Mouse (Mus musculus): Measurements from ENCODE around the gene Aqp2. TPM values are rescaled to one million over a fixed set of nuclear protein-coding genes. Genes with fewer than 3 reads are reported as not detected.

The Aqp2 gene
- total RNA-seq (2014; fragmentation: Nextera tagmentation) (not detected in 2 replicates), total RNA-seq (2017) (not detected in 2 replicates)

- no peak for ATAC-seq (replicated peaks; ENCODE audit: poor library complexity, severe bottlenecking)
Observed at GRCm38 (mm10) chr15:99578802-99579485, at the start of gene Aqp2. Aqp2 (plus strand) TSS chr15:99579055.

- no peak for ATAC-seq (replicated peaks; ENCODE audit: poor library complexity, severe bottlenecking)
Observed at GRCm38 (mm10) chr15:99531146-99531545, 47.7 kb upstream of the Aqp2 start.

- ATAC-seq (replicated peaks; ENCODE audit: poor library complexity, severe bottlenecking): no peak
Observed at GRCm38 (mm10) chr15:99532023-99532422, 46.8 kb upstream of the Aqp2 start.

- no peak for ATAC-seq (replicated peaks; ENCODE audit: poor library complexity, severe bottlenecking)
Observed at GRCm38 (mm10) chr15:99536889-99537862, 41.7 kb upstream of the Aqp2 start.

- ATAC-seq (replicated peaks; ENCODE audit: poor library complexity, severe bottlenecking): no peak
Observed at GRCm38 (mm10) chr15:99539891-99540290, 39.0 kb upstream of the Aqp2 start.

- no peak for ATAC-seq (replicated peaks; ENCODE audit: poor library complexity, severe bottlenecking)
Observed at GRCm38 (mm10) chr15:99544047-99544446, 34.8 kb upstream of the Aqp2 start.

GRCm38 (mm10) chr15:99546596-99546995, 32.3 kb upstream of the Aqp2 start:
- no peak for ATAC-seq (replicated peaks; ENCODE audit: poor library complexity, severe bottlenecking)

GRCm38 (mm10) chr15:99547732-99548131, 31.1 kb upstream of the Aqp2 start:
- no peak for ATAC-seq (replicated peaks; ENCODE audit: poor library complexity, severe bottlenecking)

- no peak for ATAC-seq (replicated peaks; ENCODE audit: poor library complexity, severe bottlenecking)
Observed at GRCm38 (mm10) chr15:99549901-99550300, 29.0 kb upstream of the Aqp2 start.

- no peak for ATAC-seq (replicated peaks; ENCODE audit: poor library complexity, severe bottlenecking)
Observed at GRCm38 (mm10) chr15:99553767-99554166, 25.1 kb upstream of the Aqp2 start.

GRCm38 (mm10) chr15:99558947-99559346, 19.9 kb upstream of the Aqp2 start:
- no peak for ATAC-seq (replicated peaks; ENCODE audit: poor library complexity, severe bottlenecking)

GRCm38 (mm10) chr15:99560246-99560645, 18.6 kb upstream of the Aqp2 start:
- no peak for ATAC-seq (replicated peaks; ENCODE audit: poor library complexity, severe bottlenecking)

- ATAC-seq (replicated peaks; ENCODE audit: poor library complexity, severe bottlenecking): no peak
Observed at GRCm38 (mm10) chr15:99567371-99567770, 11.5 kb upstream of the Aqp2 start.

- ATAC-seq (replicated peaks; ENCODE audit: poor library complexity, severe bottlenecking): no peak
Observed at GRCm38 (mm10) chr15:99568682-99569081, 10.2 kb upstream of the Aqp2 start.

- no peak for ATAC-seq (replicated peaks; ENCODE audit: poor library complexity, severe bottlenecking)
Observed at GRCm38 (mm10) chr15:99569123-99569522, 9.7 kb upstream of the Aqp2 start.

- ATAC-seq (replicated peaks; ENCODE audit: poor library complexity, severe bottlenecking): peak; percentile 55
Observed at GRCm38 (mm10) chr15:99583463-99584344, 4.8 kb downstream of the Aqp2 start.

GRCm38 (mm10) chr15:99584407-99585202, 5.8 kb downstream of the Aqp2 start:
- peak; percentile 55 for ATAC-seq (replicated peaks; ENCODE audit: poor library complexity, severe bottlenecking)

- no peak for ATAC-seq (replicated peaks; ENCODE audit: poor library complexity, severe bottlenecking)
Observed at GRCm38 (mm10) chr15:99585741-99586140, 6.9 kb downstream of the Aqp2 start.

GRCm38 (mm10) chr15:99586525-99586924, 7.7 kb downstream of the Aqp2 start:
- no peak for ATAC-seq (replicated peaks; ENCODE audit: poor library complexity, severe bottlenecking)
